Mouse (Mus musculus): ENCODE data around the gene Mesp2. TPM values are rescaled to one million over a fixed set of nuclear protein-coding genes. Genes with fewer than 3 reads are reported as not detected.
"Not testable (repeated sequence)": the region's sequence is repeated elsewhere in the genome, so short reads cannot be mapped to it uniquely, and the experiment has no call there.

The Mesp2 gene
- not detected in 2 replicates for total RNA-seq (2015; ENCODE audit: low replicate concordance)
- not detected in 2 replicates for total RNA-seq (2017; ENCODE audit: low replicate concordance)

DNA sequence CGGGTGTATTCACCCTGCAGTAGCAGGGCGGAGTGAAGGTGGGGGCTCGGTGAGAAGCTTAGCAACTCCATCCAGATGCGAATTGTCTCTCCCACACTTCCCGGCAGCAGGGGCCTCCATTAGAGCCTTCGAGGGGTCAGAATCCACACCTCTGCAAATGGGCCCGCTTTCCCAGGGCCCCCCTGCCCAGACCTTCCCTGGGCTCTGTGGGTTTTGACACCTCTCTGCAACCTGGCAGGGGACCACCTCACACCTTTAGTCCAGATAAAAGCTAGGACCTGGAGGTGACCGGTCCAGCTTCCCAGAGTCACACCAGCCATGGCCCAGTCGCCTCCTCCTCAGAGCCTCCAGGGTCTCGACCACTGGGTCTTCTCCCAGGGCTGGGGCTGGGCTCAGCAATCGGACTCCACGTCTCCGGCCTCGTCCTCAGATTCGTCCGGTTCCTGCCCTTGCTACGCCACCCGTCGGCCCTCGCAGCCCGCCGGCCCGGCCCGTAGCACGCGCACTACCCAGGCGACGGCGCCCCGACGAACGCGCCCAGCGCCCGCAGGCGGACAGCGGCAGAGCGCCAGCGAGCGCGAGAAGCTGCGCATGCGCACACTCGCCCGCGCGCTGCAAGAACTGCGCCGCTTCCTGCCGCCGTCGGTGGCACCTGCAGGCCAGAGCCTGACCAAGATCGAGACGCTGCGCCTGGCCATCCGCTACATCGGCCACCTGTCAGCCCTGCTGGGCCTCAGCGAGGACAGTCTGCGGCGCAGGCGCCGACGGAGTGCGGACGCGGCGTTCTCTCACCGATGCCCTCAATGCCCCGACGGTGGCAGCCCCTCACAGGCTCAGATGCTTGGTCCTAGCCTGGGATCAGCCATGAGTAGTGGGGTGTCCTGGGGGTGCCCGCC lies at the start of gene Mesp2:
TSS of gene Mesp2 (plus strand) at position 117 of the 896 bp plus-strand sequence.
- ATAC-seq (replicated peaks; ENCODE audit: low FRiP score, poor library complexity, severe bottlenecking) = no peak

GRCm38 (mm10) chr7:79761124-79761876 lies 49.2 kb upstream of the Mesp2 start:
- ATAC-seq (replicated peaks; ENCODE audit: low FRiP score, poor library complexity, severe bottlenecking) = no peak

DNA sequence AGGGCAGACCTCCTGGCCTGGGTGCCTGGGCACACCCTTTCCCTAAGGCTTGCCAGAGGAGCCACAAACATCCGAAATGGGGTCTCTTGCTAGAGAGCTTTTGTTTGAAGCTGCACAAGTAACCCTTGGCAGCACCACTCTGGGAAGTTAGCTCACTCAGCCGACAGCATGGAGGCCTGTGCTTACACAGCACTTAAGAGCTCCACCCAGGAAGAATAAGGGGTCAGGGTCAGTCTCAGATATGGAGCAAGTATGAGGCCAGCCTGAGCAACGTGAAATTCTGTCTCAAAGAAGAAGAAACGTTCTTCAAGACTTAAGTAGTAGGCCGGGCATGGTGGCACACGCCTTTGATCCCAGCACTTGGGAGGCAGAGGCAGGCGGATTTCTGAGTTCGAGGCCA lies 48.4 kb upstream of the Mesp2 start:
- ATAC-seq (replicated peaks; ENCODE audit: low FRiP score, poor library complexity, severe bottlenecking) = no peak; the same call in 1 of the 2 replicates

DNA sequence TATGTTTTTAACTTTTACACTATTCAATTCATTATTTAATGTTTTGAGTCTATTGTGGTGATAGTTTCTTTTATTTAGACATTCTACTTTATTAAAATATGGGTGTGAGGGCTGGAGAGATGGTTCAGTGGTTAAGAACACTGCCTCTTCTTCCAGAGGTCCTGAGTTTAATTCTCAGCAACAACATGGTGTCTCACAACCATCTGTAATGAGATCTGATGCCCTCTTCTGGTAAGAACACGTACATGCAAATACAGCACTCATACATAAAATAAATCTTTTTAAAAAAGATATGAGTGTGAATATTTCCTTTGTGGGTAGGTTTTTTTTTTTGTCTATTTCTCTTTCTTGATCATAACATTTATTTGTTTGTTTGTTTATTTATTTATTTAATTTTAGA lies 44.5 kb upstream of the Mesp2 start:
- ATAC-seq (replicated peaks; ENCODE audit: low FRiP score, poor library complexity, severe bottlenecking) = no peak

DNA sequence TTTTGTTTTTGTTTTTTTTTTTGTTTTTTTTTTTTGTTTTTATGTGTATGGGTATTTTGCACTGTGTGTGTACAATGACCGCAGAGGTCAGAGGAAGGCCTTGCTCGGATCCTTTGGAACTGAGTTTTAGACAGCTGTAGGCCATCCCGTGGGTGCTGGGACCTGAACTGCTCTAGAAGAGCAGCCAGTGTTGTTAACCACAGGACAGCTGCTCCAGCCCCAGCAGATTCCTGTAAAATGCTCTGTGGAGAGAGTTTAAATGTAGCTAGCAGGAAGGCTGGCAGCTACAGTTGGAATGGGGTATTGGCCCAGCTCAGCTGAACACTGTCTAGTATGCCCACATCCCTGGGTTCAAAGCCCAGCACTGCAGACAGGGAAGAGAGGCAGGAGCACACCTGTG lies 40.9 kb upstream of the Mesp2 start:
- ATAC-seq (replicated peaks; ENCODE audit: low FRiP score, poor library complexity, severe bottlenecking) = no peak

DNA sequence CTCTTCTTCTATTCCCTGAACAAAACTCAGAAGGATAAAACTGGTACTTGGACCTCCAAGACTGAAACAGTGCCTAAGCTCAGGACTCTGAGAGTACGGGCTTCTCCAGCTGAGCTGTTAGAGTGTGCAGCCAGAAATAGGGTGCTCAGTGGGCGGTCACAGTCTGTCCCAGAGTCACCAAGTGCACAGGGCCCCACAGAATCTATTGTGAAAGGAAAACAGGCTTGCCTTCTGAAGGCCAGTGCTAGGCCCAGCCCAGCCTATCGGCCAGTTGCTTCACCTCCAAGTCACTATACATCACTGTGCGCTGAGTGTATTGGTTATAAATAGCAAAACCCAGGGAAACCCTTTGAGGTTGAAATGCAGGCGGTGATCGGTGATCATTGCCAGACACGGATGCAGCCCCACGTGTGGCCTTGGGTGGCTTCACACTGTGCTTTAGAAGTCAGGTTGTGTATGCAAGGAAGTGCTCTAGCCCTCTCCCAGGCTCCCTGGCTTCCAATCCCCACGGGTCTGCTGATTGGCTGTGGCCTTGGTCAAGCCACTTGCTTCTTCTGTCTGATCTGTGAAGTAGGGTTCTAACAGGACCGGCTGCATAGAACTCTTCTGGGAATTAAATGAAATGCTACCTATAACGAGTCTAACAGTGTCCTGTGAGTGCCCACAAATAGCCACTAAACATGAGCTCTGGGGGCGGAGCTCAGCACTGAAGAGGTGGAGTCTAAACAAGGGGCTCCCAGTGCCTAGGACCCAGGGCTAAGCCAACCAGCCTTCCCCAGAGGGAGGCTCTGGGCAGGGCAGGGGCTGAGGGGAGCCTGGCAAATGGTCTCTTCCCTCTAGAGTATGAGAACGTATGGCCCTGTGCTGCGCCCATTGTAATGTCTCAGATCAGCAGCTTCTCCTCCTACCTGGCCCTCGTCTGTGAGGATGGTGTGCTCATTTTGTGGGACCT lies 38.7 kb upstream of the Mesp2 start:
- no peak for ATAC-seq (replicated peaks; ENCODE audit: low FRiP score, poor library complexity, severe bottlenecking)

DNA sequence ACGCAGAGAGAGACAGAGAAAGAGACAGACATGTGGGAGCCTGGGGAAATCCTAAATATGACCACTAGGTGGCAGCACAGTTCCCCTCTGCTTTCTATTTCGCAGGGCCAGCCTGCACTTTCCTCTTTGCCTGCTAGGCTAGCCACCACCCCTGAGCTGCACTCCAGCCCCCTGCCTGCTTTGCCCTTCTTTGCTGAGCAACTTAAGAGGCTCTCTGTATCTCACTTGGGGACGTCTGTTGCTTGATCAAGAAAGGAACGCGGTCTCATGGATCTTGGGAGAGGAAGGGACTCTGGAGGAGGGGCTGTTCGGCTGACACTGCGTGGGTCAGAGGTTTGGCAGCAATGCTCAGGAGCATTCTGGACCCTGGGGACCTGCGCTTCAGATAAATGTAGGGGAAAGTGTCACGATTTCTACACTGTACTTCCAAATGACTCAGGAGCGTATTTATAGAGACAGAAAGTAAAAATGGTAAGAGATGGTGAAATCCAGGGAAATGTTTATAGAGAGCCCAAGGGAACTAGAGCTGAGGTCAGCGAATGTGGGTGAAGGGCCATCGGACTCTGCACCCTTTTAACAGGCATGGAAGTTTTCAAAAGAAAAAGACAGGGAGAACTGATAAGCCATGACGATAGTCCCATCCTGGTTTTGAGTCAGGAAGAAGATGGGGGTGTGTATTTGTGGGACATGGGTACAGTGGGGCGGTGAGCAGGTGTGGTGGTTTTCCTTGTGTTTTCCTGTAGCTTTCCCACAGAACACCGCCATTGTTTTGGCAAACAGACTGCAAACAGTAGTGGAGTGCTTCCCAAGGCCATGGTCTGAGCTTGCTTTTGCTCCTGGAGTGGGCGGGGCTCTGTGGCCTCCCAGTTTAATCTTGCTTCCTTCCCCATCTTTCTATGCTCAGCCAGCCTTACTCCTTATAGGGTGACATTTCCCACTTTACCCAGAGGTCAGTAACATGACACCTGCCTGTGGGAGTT lies 29.6 kb upstream of the Mesp2 start:
- peak; percentile 80 for ATAC-seq (replicated peaks; ENCODE audit: low FRiP score, poor library complexity, severe bottlenecking)

- no peak for ATAC-seq (replicated peaks; ENCODE audit: low FRiP score, poor library complexity, severe bottlenecking)
Measured at GRCm38 (mm10) chr7:79781826-79782515, 28.6 kb upstream of the Mesp2 start.

DNA sequence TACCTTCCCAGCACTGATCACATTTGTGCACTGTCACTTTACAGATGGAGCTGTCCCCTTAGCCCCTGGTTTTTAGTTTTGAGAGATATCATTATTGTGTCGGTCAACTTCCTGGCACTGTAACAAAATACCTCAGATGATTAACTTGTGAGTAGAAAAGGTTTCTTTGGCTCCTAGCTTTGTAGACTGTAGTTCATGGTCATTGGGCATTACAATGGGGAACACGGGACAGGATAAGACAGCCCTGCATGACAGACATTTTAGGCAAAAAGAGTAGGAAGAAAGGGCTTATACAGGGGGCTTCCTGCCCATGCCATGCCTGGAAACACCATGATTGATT lies 28.0 kb upstream of the Mesp2 start:
- no peak for ATAC-seq (replicated peaks; ENCODE audit: low FRiP score, poor library complexity, severe bottlenecking)

- peak; percentile 79 for ATAC-seq (replicated peaks; ENCODE audit: low FRiP score, poor library complexity, severe bottlenecking)
Measured at GRCm38 (mm10) chr7:79786295-79786694, 24.2 kb upstream of the Mesp2 start.

GRCm38 (mm10) chr7:79789812-79790211 lies 20.7 kb upstream of the Mesp2 start:
- not testable (repeated sequence) for ATAC-seq (replicated peaks; ENCODE audit: low FRiP score, poor library complexity, severe bottlenecking)

DNA sequence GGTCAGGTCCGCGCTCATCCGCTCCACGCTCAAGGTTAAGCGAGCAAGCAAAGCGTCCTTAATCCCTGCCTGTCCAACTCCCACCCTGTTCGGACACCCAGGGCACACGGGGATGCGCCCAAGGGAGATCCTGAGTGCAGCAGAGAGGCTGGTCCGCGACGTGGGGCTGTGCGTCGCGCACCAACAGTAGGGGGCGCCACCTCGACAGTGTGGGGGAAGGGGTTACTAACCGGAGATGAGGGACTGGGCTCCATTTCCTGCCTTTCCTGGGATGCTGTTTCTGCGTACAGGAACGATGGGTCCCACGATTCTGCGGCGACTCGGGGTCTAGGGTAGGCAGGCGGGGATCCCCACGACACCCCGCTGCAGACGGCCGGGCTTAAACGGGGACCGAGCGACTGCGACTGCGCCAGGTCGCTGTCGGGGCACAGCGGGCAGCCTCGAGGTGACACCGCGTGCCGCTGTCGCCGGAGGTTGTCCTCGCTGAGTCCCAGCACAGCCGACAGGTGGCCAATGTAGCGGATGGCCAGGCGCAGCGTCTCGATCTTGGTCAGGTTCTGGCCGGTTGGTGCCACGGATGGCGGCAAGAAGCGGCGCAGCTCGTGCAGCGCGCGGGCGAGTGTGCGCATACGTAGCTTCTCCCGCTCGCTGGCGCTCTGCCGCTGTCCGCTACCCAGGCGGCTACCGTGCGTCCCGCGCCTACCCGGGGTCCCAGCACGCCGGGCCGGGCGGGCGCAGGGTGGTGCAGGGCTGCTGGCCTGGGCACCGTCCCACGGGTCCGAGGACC lies 17.7 kb upstream of the Mesp2 start:
- 0 out of 2 replicates have a peak, but pooled peaks have one; percentile 28 for ATAC-seq (replicated peaks; ENCODE audit: low FRiP score, poor library complexity, severe bottlenecking)

DNA sequence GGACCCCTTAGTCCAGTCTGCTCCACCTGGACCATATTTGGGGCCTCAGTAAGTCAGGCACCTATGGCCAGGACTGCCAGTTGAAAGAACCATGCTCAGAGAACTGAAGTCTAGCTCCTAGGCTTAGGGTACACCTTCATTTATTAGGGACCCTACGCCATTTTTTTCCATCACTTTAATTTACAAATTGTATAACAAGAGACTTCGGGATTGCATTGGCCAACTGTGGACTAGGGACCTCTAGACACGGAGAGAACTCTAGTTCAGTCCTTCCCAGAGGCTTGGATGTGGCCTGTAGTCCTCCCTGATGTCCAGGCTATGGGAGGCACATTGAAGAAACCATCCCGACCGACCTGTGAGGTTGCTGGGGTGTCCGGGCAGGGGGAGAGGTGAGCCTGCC lies 16.8 kb upstream of the Mesp2 start, which contains the start of gene Mesp1:
TSS of gene Mesp1 (minus strand) at position 101 of the 400 bp plus-strand sequence.
- ATAC-seq (replicated peaks; ENCODE audit: low FRiP score, poor library complexity, severe bottlenecking) = no peak

GRCm38 (mm10) chr7:79798606-79799005 lies 11.9 kb upstream of the Mesp2 start:
- ATAC-seq (replicated peaks; ENCODE audit: low FRiP score, poor library complexity, severe bottlenecking) = no peak

DNA sequence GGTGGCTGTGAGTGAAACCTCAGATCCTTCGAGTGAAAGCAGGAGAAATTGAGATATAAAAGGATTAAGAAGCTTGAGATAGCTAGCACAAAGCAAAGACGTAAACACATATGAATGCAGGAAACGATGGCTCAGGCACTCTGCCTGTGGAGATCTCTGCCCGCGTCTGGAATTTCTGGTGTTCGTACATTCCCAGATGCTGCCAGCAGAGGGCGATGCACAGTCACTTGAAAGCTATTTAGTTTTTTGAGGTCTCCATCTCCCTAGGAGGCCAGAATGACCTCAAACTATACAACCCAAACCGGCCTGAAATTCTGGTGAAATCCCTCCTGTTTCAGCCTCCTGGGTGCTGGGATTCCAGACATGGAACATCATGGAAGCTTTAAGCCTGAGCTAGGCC lies 11.5 kb upstream of the Mesp2 start:
- ATAC-seq (replicated peaks; ENCODE audit: low FRiP score, poor library complexity, severe bottlenecking) = 0 out of 2 replicates have a peak, but pooled peaks have one; percentile 36

DNA sequence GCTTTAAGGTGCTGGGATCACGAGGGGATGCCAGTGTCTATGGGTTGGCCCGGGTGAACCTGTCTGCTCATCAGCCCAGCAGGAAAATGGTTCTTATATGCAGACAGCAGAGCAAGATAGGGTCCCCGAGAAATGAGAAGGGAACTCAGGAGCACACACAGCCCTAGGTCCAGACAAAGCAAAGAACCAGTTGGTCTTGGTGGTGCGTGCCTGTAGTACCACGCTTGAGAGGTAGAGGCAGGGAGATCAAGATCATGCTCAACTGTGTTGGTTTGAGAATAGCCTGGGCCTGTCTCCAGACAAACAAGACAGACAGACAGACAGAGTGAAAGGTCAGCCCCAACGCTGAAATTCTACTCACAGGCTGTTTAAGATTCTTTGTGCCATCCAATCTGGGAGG lies 11.0 kb upstream of the Mesp2 start:
- ATAC-seq (replicated peaks; ENCODE audit: low FRiP score, poor library complexity, severe bottlenecking) = no peak

- no peak for ATAC-seq (replicated peaks; ENCODE audit: low FRiP score, poor library complexity, severe bottlenecking)
Measured at GRCm38 (mm10) chr7:79800336-79800735, 10.2 kb upstream of the Mesp2 start.
